Mouse (Mus musculus): ENCODE measurements around the gene Fut2. TPM values are rescaled to one million over a fixed set of nuclear protein-coding genes. Genes with fewer than 3 reads are reported as not detected.

The Fut2 gene
- polyA plus RNA-seq, 1 experiment from 2014 or later: not detected

DNA sequence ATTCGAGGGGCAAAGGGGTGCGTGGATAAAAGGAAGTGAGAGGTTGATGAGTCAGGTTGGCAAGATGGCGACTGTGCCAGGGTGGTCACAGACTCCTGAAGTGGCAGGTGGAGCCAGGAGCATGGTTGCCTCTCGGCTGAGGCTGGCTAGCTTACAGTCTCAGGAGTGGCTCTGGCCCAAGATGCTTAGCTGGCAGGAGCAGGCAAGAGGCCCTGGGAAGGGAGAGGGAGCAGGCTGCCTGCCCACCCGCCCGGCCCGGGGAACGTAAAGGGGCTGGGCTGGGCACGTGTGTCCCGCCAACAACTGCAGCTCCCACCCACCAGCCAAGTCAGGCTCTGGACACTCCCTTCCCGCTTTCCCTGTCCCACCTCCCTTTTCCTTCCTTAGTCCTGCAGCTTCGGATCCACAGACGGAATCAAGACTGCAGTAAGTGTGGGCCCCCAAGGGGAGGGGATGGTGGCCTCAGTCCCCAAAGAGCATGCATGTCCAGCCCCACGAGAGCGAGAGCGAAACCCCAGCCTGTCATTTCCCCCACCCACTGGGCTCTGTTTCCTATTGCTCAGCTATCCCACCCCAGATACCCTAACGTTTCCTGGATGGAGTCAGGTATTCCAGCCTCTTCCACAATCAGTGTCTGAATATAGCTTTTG lies 24.7 kb downstream of the Fut2 start:
- no peak overlapping the region for H3K4me3 ChIP-seq
- H3K36me3 ChIP-seq (ENCODE audit: poor library complexity, severe bottlenecking): peaks cover 4% of the 10 kb centered on the region; the same call in 1 of the 2 replicates
- no peaks in the 10 kb centered on the region for H3K27me3 ChIP-seq
- WGBS: 56% methylated on average over 17 of the region's 17 CpGs
- H3K27ac ChIP-seq: peak overlapping the region; percentile 31
- H3K9ac ChIP-seq: 0 out of 2 replicates have a peak overlapping the region, but pooled peaks have one; percentile 0
- ATAC-seq: no peak
- H3K4me2 ChIP-seq: peak overlapping the region; percentile 7; the same call in 1 of the 2 replicates
- H3K9me3 ChIP-seq (replicated peaks): no peaks in the 10 kb centered on the region
- H3K4me1 ChIP-seq: peaks cover 37% of the 10 kb centered on the region

DNA sequence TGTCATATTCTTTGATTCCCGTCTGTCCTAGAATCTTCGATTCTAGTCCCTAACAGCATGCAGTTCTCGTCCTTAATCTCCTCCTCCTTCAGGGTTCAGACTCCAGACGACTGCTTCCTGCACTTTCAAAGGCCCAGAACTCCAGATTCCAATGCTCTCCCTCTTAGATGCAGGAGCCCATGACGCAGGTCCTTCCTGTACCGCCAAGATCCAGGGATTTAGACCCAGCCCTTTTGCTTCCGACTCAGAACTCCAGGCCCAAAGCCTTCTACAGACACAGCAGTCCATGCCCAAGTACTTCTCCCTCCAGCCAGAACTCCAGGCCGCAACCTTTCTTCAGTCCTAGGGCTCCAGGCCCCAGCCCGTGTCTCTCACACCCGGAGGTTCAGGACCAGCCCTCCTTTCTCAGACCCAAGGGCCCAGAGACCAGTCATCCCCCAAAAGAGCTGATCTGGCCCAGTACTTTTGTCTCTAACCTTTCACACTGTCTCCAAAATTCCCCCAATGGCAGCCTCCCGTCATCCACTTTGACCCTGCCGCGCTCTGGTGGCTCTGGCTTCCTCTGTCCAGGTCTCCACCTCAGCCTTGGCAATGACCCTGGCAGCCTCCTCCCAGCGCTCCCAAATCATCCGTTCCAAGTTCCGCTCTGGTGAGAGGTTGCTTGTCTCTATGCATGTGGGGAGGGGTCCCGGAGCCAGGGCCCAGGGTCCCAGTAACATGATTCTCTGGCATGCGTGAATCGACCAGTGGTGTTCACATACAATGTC lies 25.8 kb downstream of the Fut2 start:
- Histone ChIP-seq H3K9me3 (replicated peaks) (0 out of 2 replicates have a peak, but pooled peaks cover 3% of the 10 kb centered on the region), H3K27me3 (no peaks in the 10 kb centered on the region), H3K9ac (no peak overlapping the region), H3K36me3 (ENCODE audit: poor library complexity, severe bottlenecking) (peaks cover 9% of the 10 kb centered on the region), H3K4me1 (peaks cover 37% of the 10 kb centered on the region), H3K27ac (no peak overlapping the region; the same call in 1 of the 2 replicates), H3K4me2 (no peak overlapping the region), H3K4me3 (no peak overlapping the region)
- WGBS: 72% methylated on average over 19 of the region's 19 CpGs
- ATAC-seq: no peak

GRCm38 (mm10) chr7:45639561-45640027 lies 26.6 kb downstream of the Fut2 start, which contains the start of gene Mamstr:
TSS of gene Mamstr (plus strand) at chr7:45639977.
- Histone ChIP-seq H3K4me3 (no peak within 1 kb of the TSS), H3K9me3 (replicated peaks) (0 out of 2 replicates have a peak, but pooled peaks cover 3% of the 10 kb centered on the region), H3K36me3 (ENCODE audit: poor library complexity, severe bottlenecking) (peaks cover 9% of the 10 kb centered on the region), H3K27ac (no peak within 1 kb of the TSS; the same call in 1 of the 2 replicates), H3K9ac (no peak within 1 kb of the TSS), H3K4me2 (peak within 1 kb of the TSS; percentile 59; the same call in 1 of the 2 replicates), H3K27me3 (no peaks in the 10 kb centered on the region), H3K4me1 (peaks cover 33% of the 10 kb centered on the region)
- no peak for ATAC-seq
- WGBS: 20% methylated on average over 19 of the region's 19 CpGs

DNA sequence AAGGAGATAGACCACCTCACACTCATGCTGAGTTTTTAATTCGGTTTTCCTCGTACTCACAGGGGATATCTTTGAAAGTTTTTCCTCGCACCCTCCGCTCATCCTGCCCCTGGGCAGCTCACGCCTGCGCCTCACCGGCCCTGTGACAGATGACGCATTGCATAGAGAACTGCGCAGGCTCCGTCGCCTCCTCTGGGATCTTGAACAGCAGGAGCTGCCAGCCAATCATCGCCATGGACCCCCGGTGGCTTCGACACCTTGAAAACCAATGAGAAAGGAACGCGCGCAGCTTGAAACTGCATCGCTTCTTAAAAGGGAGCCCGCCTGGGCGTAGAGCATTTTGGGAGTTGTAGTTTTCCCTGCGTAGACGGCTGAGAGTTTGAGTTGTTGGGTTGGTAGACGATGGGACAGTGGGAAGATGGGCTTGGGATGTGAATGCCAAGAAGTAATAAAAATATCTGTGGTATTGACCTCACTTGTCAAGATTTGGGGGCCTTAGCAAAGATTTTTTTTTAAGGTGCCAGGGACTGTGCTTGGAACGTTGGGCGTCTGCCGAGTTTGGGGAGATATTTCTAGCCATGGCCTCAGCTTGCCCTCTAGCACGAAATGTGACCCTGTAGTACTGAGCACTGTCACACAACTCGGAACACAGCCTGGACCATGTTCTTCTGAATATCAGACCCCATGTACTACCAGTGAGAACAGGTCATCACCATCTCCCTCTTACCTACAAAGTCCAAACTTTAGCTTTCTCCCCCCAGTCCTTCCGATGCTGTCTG lies 27.4 kb downstream of the Fut2 start:
- Histone ChIP-seq H3K27me3 (no peaks in the 10 kb centered on the region), H3K27ac (no peak overlapping the region), H3K9me3 (replicated peaks) (0 out of 2 replicates have a peak, but pooled peaks cover 3% of the 10 kb centered on the region), H3K4me3 (peak overlapping the region; percentile 19), H3K9ac (peak overlapping the region; percentile 48; the same call in 1 of the 2 replicates), H3K36me3 (ENCODE audit: poor library complexity, severe bottlenecking) (peaks cover 9% of the 10 kb centered on the region), H3K4me1 (peaks cover 27% of the 10 kb centered on the region), H3K4me2 (peak overlapping the region; percentile 59)
- ATAC-seq: peak; percentile 93
- WGBS: 17% methylated on average over 29 of the region's 29 CpGs

DNA sequence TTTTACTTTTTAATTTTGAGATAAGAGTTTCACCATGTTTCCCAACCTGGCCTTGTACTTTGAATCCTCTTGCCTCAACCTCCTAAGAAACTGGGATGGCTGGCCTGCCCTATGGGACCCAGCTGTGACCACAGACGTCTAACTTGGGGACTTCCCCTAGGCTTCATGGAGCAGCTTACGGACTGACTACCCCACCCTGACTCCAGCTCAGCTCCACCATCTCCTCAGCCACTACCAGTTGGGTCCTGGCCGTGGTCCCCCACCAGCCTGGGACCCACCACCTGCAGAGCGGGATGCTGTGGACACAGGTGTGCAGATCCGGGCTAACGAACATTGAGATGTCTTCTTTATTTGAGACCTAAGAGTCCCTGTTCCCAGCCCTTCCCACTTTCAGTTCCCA lies 28.5 kb downstream of the Fut2 start:
- no peak for ATAC-seq
- peaks cover 3% of the 10 kb centered on the region; the same call in 1 of the 2 replicates for H3K27me3 ChIP-seq

DNA sequence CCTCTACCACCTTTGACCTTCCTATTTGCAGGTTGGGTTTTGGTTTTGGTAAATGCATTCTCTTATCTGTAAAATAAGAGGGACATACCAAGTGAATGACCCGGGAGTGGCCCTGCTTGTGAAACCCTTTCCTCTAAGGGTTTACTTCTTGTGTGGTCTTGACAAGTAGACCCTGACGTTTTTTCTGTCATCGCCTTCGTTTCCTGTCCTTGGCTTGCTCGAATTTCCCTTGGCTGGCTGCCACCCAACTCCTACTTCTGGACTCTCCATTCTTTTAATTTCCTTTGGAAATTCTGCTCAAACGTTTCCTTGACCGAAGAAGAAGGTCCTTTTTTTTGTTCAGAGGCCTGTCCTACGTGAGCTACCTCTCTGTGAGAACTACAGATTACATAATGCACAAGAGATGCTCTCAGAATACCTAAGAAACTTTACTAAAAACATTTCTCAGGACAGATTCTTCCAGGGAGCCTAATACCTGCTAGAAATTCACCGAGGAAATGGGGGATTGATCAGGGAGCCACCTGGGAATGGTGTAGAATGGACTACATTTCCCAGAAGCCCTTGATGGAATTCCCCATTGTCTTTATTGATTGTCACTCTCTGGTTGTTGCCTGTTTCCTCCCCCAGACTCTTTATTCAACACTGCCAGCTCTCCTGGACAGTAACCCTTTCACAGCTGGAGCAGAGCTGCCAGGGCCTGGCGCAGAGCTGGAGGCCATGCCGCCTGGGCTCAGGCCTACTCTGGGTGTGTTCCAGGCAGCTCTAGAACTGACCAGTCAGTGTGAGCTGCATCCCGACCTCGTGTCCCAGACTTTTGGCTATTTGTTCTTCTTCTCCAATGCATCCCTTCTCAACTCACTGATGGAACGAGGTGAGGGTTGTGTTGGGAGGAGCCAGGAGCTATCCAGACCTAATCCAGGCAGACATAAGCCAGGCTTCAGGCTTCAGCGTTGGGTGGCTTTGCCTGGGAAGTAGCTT lies 30.2 kb downstream of the Fut2 start:
- Histone ChIP-seq H3K9me3 (replicated peaks) (0 out of 2 replicates have a peak, but pooled peaks cover 3% of the 10 kb centered on the region), H3K27ac (no peak overlapping the region), H3K4me2 (no peak overlapping the region), H3K9ac (no peak overlapping the region), H3K4me1 (peaks cover 14% of the 10 kb centered on the region), H3K36me3 (ENCODE audit: poor library complexity, severe bottlenecking) (peaks cover 9% of the 10 kb centered on the region), H3K27me3 (peaks cover 15% of the 10 kb centered on the region), H3K4me3 (no peak overlapping the region)
- ATAC-seq: no peak
- WGBS: 89% methylated on average over 15 of the region's 15 CpGs

More for the DNA sequence above, 28.5 kb downstream of the Fut2 start:
- 89% methylated on average over 6 of the region's 6 CpGs for WGBS
- Histone ChIP-seq H3K27ac (no peak overlapping the region), H3K4me2 (peak overlapping the region; percentile 59), H3K36me3 (ENCODE audit: poor library complexity, severe bottlenecking) (peaks cover 9% of the 10 kb centered on the region), H3K4me1 (peaks cover 23% of the 10 kb centered on the region), H3K4me3 (0 out of 2 replicates have a peak overlapping the region, but pooled peaks have one; percentile 19), H3K9ac (peak overlapping the region; percentile 48; the same call in 1 of the 2 replicates), H3K9me3 (replicated peaks) (0 out of 2 replicates have a peak, but pooled peaks cover 3% of the 10 kb centered on the region)

DNA sequence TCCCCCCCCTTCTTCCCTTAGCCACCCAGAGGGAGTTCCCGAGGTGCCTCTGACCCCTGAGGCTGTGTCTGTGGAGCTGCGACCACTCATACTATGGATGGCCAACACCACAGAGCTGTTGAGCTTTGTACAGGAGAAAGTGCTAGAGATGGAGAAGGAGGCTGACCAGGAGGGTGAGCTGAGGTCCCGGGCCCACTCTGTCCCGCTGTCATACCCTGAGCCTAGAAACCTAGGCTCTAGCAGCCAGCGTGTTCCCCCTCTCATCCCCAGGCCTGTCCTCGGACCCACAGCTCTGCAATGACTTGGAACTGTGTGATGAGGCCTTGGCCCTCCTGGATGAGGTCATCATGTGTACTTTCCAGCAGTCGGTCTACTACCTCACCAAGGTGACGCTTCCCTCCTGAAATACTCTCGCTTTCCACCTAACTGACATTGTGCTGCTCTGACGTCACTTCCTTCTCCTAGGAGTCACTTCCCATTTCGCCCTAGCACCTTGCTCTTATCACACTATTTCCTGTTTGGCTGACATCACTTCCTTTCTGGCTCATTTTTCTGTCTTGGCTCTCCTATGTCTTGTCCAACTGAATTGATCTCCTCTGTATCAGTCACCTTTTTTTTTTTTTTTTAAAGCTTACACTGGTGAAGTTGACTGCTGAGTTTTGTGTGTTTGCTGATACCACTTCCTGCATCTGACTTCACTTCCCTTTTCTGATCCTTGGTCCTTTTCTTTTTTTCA lies 31.1 kb downstream of the Fut2 start:
- 93% methylated on average over 11 of the region's 11 CpGs for WGBS
- H3K27ac ChIP-seq: no peak overlapping the region
- no peak overlapping the region for H3K9ac ChIP-seq
- 0 out of 2 replicates have a peak, but pooled peaks cover 3% of the 10 kb centered on the region for H3K9me3 ChIP-seq (replicated peaks)
- H3K36me3 ChIP-seq (ENCODE audit: poor library complexity, severe bottlenecking): peaks cover 9% of the 10 kb centered on the region
- H3K4me3 ChIP-seq: no peak overlapping the region
- no peak overlapping the region for H3K4me2 ChIP-seq
- peaks cover 14% of the 10 kb centered on the region for H3K4me1 ChIP-seq
- ATAC-seq: no peak
- peaks cover 18% of the 10 kb centered on the region for H3K27me3 ChIP-seq

DNA sequence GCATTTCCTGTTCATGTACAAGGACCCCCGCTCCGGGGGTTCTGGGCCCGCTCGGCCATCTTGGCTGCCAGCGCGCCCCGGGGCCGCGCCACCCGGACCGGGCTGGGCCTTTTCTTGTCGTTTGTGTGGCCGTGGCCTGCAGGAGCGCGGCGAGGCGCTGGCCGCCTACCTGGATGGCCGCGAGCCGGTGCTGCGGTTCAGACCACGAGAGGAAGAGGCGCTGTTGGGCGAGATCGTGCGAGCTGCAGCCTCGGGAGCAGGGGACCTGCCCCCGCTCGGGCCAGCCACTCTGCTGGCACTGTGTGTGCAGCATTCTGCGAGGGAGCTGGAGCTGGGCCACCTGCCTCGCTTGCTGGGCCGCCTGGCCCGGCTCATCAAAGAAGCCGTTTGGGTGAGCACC lies 33.7 kb downstream of the Fut2 start:
- peak overlapping the region; percentile 18; the same call in 1 of the 2 replicates for H3K4me3 ChIP-seq
- H3K4me1 ChIP-seq: peaks cover 14% of the 10 kb centered on the region
- H3K27ac ChIP-seq: no peak overlapping the region
- peak overlapping the region; percentile 52 for H3K4me2 ChIP-seq
- peaks cover 24% of the 10 kb centered on the region for H3K27me3 ChIP-seq
- peak overlapping the region; percentile 59 for H3K9ac ChIP-seq
- WGBS: 12% methylated on average over 35 of the region's 35 CpGs
- peaks cover 9% of the 10 kb centered on the region for H3K36me3 ChIP-seq (ENCODE audit: poor library complexity, severe bottlenecking)
- H3K9me3 ChIP-seq (replicated peaks): 0 out of 2 replicates have a peak, but pooled peaks cover 3% of the 10 kb centered on the region
- no peak for ATAC-seq

- Histone ChIP-seq H3K9me3 (replicated peaks) (no peaks in the 10 kb centered on the region), H3K36me3 (ENCODE audit: poor library complexity, severe bottlenecking) (no peaks in the 10 kb centered on the region), H3K4me2 (no peak overlapping the region), H3K4me1 (peaks cover 14% of the 10 kb centered on the region), H3K27ac (no peak overlapping the region), H3K9ac (no peak overlapping the region), H3K27me3 (peaks cover 29% of the 10 kb centered on the region), H3K4me3 (no peak overlapping the region)
- ATAC-seq: no peak
- 78% methylated on average over 23 of the region's 23 CpGs for WGBS
Observed at GRCm38 (mm10) chr7:45630064-45630907, 35.9 kb downstream of the Fut2 start.

All from forebrain, embryonic 13.5 days (tissue).